Mouse (Mus musculus) liver, adult 2 months (tissue): ENCODE measurements at regions not wholly inside any gene's neighbourhood (a gene's known extent, or its start where the extent isn't known, plus 50 kb on each side); places are given as distances from the start of the nearest gene placed in this dataset.

Experiments used
- CTCF ChIP-seq: fragments of 200-500 bp; IDR thresholded peaks from 2 replicates; pipeline ENCODE4 v1.5.1; 2011; ENCODE audit warnings: low read depth, low read length, control low read depth
- POLR2A ChIP-seq: fragments of 200-500 bp; IDR thresholded peaks from 2 replicates; pipeline ENCODE4 v1.6.1; 2011; ENCODE audit warnings: low read length, control low read depth; ENCODE audit not compliant: insufficient read depth; ENCODE audit errors: extremely low read depth

GRCm38 (mm10) chr12:97793364-97794120 is 465.7 kb downstream of the Galc start:
- TF ChIP-seq CTCF (no peak), POLR2A (no peak)
